Mouse (Mus musculus) lung, embryonic 14.5 days (tissue): Measurements from ENCODE around the gene Cyp4f39. TPM values are rescaled to one million over a fixed set of nuclear protein-coding genes. Genes with fewer than 3 reads are reported as not detected.

ENCODE experiments used
- ATAC-seq: fragments of 200-750 bp; cut with Nextera tagmentation; 2 replicates; pipeline ENCODE4 v1.8.0; 2017; ENCODE audit warnings: mild to moderate bottlenecking, moderate TSS enrichment, moderate library complexity; ENCODE audit not compliant: insufficient read depth
- DNase-seq: peaks from one replicate; pipeline ENCODE4 v3.0.0-alpha.2; 2015
- H3K27ac ChIP-seq: fragments of 300-500 bp; sonication (generic); 2 replicates; pipeline ENCODE4 v1.5.1; 2014; ENCODE audit warnings: low read depth, mild to moderate bottlenecking, moderate library complexity
- H3K27me3 ChIP-seq: fragments of 300-500 bp; sonication (generic); 2 replicates; pipeline ENCODE4 v1.6.1; 2014; ENCODE audit warnings: low read length, control low read depth; ENCODE audit not compliant: insufficient read depth
- H3K36me3 ChIP-seq: fragments of 300-500 bp; sonication (generic); 2 replicates; pipeline ENCODE4 v1.6.1; 2014; ENCODE audit warnings: control low read depth; ENCODE audit not compliant: insufficient read depth
- H3K4me1 ChIP-seq: fragments of 300-500 bp; sonication (generic); 2 replicates; pipeline ENCODE4 v1.6.1; 2014; ENCODE audit warnings: antibody characterized with exemption, control low read depth; ENCODE audit not compliant: insufficient read depth
- H3K4me2 ChIP-seq: fragments of 300-500 bp; sonication (generic); 2 replicates; pipeline ENCODE4 v1.6.1; 2014; ENCODE audit warnings: mild to moderate bottlenecking
- H3K4me3 ChIP-seq: fragments of 300-500 bp; sonication (generic); 2 replicates; pipeline ENCODE4 v1.5.1; 2014; ENCODE audit warnings: low read depth, low read length
- H3K9ac ChIP-seq: fragments of 300-500 bp; sonication (generic); 2 replicates; pipeline ENCODE4 v1.6.1; 2014
- H3K9me3 ChIP-seq: fragments of 300-500 bp; sonication (generic); 2 replicates; pipeline ENCODE4 v1.6.1; 2016; ENCODE audit warnings: low read depth, low read length, control low read depth
- CTCF ChIP-seq: IDR thresholded peaks from 2 replicates; pipeline ENCODE4 v1.5.1; 2016; ENCODE audit warnings: antibody characterized with exemption, low read depth
- WGBS: fragments of 180-500 bp; shearing (Covaris S2); extraction: QIAGEN DNeasy Blood & Tissue Kit; methylation state at CpG from one replicate; pipeline ENCODE4 v1.1.7; 2014; 5-methylcytosine and 5-hydroxymethylcytosine counted together
- polyA plus RNA-seq: library from polyadenylated mRNA; unstranded; fragments of >200 nt; fragmentation: Nextera tagmentation; extraction: Ambion mirVana; gene quantifications from 2 replicates; pipeline ENCODE4 v1.2.1, GENCODE M21; 2014

The Cyp4f39 gene
- polyA plus RNA-seq, 1 experiment from 2014 or later = 0.72 TPM

DNA sequence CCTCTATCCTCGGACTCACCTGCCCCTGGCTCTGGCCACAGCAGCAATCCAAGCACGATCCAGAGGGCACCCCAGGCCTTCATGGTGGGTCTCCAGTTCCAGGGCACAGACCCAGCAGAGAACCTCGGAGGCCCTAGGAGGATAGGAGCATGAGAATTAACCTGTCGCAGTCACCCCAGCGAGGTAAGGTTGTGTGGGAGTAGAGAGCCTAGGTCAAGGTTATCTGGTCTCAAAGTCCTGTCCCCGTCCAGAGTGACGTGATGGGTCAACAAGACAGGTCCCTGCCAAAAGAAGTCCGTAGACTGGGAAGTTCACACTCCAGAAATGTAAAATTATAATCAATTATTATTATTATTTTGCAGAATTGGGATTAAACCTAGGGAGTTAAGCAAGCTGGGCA is 31.7 kb upstream of the Cyp4f39 start:
- H3K4me1 ChIP-seq = no peaks in the 10 kb centered on the region
- WGBS = 75% methylated on average over 8 of the region's 8 CpGs
- no peaks in the 10 kb centered on the region for H3K9me3 ChIP-seq
- ATAC-seq (no peak), DNase-seq (no peak)
- no peak overlapping the region for H3K4me3 ChIP-seq
- TF ChIP-seq CTCF = no peak
- H3K4me2 ChIP-seq = no peak overlapping the region
- no peak overlapping the region for H3K9ac ChIP-seq
- no peaks in the 10 kb centered on the region for H3K36me3 ChIP-seq
- H3K27me3 ChIP-seq = peaks cover 8% of the 10 kb centered on the region
- H3K27ac ChIP-seq = no peak overlapping the region

DNA sequence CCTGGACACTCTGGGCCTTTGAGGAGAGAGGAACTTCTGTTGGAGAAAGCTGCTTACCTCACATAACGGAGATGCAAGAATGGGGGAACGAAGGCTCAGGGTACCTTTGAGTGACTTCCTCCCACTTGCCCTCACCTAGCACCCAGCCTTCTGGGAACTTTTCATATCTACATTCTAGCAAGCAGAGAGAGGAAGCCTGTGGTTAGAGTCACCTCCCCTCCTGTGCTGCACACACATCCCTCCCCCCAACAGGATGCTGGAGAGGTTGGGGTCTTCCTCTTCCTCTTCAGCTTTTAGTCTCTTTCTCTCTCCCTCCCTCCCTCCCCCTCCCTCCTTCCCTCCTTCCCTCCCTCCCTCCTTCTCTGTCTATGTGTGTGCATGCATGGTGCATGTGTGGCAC is 28.5 kb upstream of the Cyp4f39 start, which contains the start of gene Pglyrp2:
TSS of gene Pglyrp2 (minus strand) at position 134 of the 400 bp plus-strand sequence.
- H3K36me3 ChIP-seq = no peaks in the 10 kb centered on the region
- ATAC-seq (no peak), DNase-seq (no peak)
- H3K4me2 ChIP-seq = no peak within 1 kb of the TSS
- 81% methylated on average over 2 of the region's 2 CpGs for WGBS
- H3K4me1 ChIP-seq = no peaks in the 10 kb centered on the region
- no peak within 1 kb of the TSS for H3K4me3 ChIP-seq
- H3K9me3 ChIP-seq = no peaks in the 10 kb centered on the region
- TF ChIP-seq CTCF = no peak
- no peak within 1 kb of the TSS for H3K27ac ChIP-seq
- H3K27me3 ChIP-seq = no peaks in the 10 kb centered on the region
- no peak within 1 kb of the TSS for H3K9ac ChIP-seq

DNA sequence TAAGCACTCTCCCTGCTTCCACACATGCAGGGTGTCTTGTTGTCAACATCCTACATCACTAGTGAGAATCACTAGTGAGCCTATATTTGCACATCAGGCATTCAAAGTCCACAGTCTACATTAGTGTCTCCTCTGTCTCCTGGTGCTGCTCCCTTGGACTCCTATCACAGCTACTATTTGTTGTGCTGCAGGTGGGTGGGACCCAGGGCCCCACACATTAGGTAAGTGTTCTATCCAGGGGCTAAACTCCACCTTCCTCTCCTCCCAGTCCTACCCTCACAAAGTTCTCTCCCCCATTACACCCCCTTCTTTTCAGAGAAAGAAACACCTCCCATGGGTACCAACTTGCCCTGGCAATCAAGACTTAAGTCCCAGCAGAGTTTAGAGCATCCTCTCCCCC is 25.9 kb upstream of the Cyp4f39 start:
- H3K27me3 ChIP-seq = no peaks in the 10 kb centered on the region
- no peak for ATAC-seq

DNA sequence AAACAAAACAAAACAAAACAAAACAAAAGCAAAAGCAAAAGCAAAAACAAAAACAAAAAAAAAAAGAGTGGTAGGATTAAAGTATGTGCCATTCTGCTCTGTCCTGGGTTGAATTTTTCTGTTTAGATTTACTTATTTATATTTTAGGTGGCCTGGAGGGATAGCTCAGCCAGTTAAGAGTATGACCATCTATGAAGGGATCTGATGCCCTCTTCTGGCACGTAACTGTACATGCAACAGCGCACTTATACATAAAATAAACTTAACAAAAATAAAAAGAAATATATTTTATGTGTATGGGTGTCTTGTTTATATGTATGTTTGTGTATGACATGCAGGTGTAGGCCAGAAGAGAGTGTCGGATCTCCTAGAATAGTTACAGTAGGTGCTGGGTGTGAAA is 20.6 kb upstream of the Cyp4f39 start:
- Histone ChIP-seq H3K27me3 (no peaks in the 10 kb centered on the region), H3K36me3 (no peaks in the 10 kb centered on the region), H3K9ac (no peak overlapping the region), H3K4me1 (no peaks in the 10 kb centered on the region), H3K9me3 (no peaks in the 10 kb centered on the region), H3K27ac (no peak overlapping the region), H3K4me3 (no peak overlapping the region), H3K4me2 (no peak overlapping the region)
- peak; percentile 56 for TF ChIP-seq CTCF
- DNase-seq (peak; percentile 72), ATAC-seq (no peak)
- WGBS = 60% methylated on average over 3 of the region's 3 CpGs

More for the DNA sequence above, 25.9 kb upstream of the Cyp4f39 start:
- no peaks in the 10 kb centered on the region for H3K36me3 ChIP-seq
- no peak overlapping the region for H3K4me2 ChIP-seq
- H3K4me1 ChIP-seq = no peaks in the 10 kb centered on the region
- H3K4me3 ChIP-seq = no peak overlapping the region
- DNase-seq = no peak
- H3K27ac ChIP-seq = no peak overlapping the region
- no peak overlapping the region for H3K9ac ChIP-seq
- no peak for TF ChIP-seq CTCF
- no peaks in the 10 kb centered on the region for H3K9me3 ChIP-seq

DNA sequence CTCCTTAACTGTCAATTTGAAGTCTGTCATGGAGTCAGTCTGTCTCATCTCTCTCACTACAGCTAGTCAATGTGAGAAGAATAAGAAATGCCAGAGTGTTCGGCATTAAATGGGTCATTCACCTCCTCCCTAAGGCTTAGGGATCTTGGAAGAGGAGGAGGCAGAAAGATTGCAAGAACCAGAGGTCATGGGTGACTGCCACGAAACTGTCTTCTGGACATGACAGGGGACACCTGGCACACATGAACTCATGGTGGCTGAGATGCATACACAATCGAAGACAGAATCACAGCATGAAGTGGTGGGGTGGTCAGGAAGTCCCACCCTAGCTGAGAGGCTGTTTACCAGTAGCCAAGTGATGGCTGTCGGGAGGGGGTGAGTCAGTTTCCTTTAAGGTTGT is 18.2 kb upstream of the Cyp4f39 start:
- Histone ChIP-seq H3K27me3 (no peaks in the 10 kb centered on the region), H3K9me3 (no peaks in the 10 kb centered on the region), H3K9ac (no peak overlapping the region), H3K4me2 (no peak overlapping the region), H3K27ac (no peak overlapping the region), H3K4me3 (no peak overlapping the region), H3K4me1 (no peaks in the 10 kb centered on the region), H3K36me3 (no peaks in the 10 kb centered on the region)
- TF ChIP-seq CTCF = no peak
- DNase-seq = no peak
- no peak for ATAC-seq
- 42% methylated on average over 4 of the region's 4 CpGs for WGBS

DNA sequence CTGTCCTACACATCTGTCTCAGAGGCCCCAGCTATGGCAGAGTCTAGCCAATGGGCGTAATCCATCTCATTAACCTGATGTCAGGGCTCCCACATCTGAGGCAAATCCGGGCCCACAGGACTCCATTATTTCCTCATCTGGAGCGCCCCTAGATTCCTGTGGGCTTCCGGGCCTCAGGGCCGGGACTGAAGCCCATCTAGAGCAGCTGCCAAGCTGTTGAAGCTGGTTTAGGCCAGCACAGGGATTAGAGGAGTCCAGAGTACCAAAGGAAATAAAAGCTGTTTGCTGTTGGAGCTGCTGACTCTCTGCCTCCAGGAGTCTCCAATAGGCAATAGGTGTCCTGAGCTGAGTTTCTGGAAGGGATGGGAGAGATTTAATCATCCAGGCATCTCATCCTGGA is 17.4 kb upstream of the Cyp4f39 start:
- Histone ChIP-seq H3K4me1 (no peaks in the 10 kb centered on the region), H3K36me3 (no peaks in the 10 kb centered on the region), H3K4me2 (no peak overlapping the region), H3K9ac (no peak overlapping the region), H3K4me3 (no peak overlapping the region), H3K27me3 (no peaks in the 10 kb centered on the region), H3K9me3 (no peaks in the 10 kb centered on the region), H3K27ac (no peak overlapping the region)
- ATAC-seq = no peak
- 70% methylated on average over 5 of the region's 5 CpGs for WGBS
- DNase-seq = no peak
- TF ChIP-seq CTCF = no peak

DNA sequence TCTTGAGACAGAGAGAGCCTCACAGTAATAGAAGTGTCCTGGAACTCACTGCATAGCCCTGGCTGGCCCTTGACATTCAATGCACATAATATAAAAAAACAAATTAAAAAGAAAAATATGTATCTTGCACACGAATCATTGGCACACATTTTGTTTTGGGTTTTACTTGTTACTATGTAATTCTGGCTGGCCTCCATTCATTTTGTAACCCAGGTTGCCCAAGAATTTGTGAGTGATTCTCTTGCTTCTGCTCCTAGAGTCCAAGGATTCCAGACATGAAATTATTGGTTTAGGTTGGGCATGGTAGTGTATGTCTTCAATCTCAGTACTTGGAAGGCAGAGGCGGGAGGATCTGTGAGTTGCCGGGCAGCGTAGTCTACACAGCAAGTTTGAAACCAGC is 15.4 kb upstream of the Cyp4f39 start:
- Histone ChIP-seq H3K4me1 (no peaks in the 10 kb centered on the region), H3K27me3 (no peaks in the 10 kb centered on the region), H3K27ac (no peak overlapping the region), H3K4me2 (no peak overlapping the region), H3K36me3 (no peaks in the 10 kb centered on the region), H3K4me3 (no peak overlapping the region), H3K9me3 (no peaks in the 10 kb centered on the region), H3K9ac (no peak overlapping the region)
- 90% methylated on average over 4 of the region's 4 CpGs for WGBS
- DNase-seq = no peak
- no peak for ATAC-seq
- TF ChIP-seq CTCF = no peak

DNA sequence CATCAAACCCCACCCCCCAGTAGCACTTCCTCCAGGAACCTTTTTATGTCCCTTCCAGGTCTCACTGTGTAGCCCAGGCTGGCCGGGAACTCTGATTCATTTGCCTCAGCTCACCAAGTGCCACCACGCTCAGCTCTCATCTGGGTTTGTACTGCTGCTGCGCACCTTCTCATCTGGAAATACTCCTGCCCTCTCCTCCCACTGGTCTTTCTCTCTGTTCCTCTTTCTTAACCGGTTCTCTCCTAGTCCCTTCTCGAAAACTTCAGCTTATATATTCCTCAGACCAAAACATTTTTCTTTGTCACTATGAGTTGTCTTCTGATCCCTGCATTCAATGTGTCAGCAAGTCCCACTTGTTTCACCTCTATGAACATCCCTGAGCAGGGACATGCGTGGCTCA is 9.3 kb upstream of the Cyp4f39 start:
- Histone ChIP-seq H3K4me1 (no peaks in the 10 kb centered on the region), H3K27ac (no peak overlapping the region), H3K4me2 (no peak overlapping the region), H3K4me3 (no peak overlapping the region), H3K9me3 (no peaks in the 10 kb centered on the region), H3K27me3 (no peaks in the 10 kb centered on the region), H3K9ac (no peak overlapping the region), H3K36me3 (no peaks in the 10 kb centered on the region)
- WGBS = 72% methylated on average over 6 of the region's 6 CpGs
- TF ChIP-seq CTCF = no peak
- no peak for DNase-seq
- no peak for ATAC-seq
